Mouse (Mus musculus) right cerebral cortex, postnatal 4 days (tissue): ENCODE results near the gene Iqcd.

Experiments used
- DNase-seq: peaks from one replicate; pipeline ENCODE4 v3.0.0-alpha.2; 2022

Iqcd gene

GRCm38 (mm10) chr5:120634860-120635259 lies 46.0 kb downstream of the Iqcd start:
- no peak for DNase-seq

GRCm38 (mm10) chr5:120635633-120636032 lies 46.8 kb downstream of the Iqcd start:
- no peak for DNase-seq

GRCm38 (mm10) chr5:120640094-120640493 lies 51.3 kb downstream of the Iqcd start:
- no peak for DNase-seq

GRCm38 (mm10) chr5:120643365-120644085 lies 54.7 kb downstream of the Iqcd start:
- DNase-seq = no peak

GRCm38 (mm10) chr5:120644227-120644626 lies 55.4 kb downstream of the Iqcd start:
- no peak for DNase-seq

- no peak for DNase-seq
These were observed 57.0 kb downstream of the Iqcd start for GRCm38 (mm10) chr5:120645851-120646250.

GRCm38 (mm10) chr5:120647361-120647760 lies 58.5 kb downstream of the Iqcd start:
- no peak for DNase-seq

- DNase-seq = no peak
These were observed 59.1 kb downstream of the Iqcd start for GRCm38 (mm10) chr5:120647814-120648491.

- DNase-seq = peak; percentile 78
These were observed 60.0 kb downstream of the Iqcd start, which contains the start of gene Rasal1 for GRCm38 (mm10) chr5:120648569-120649373. TSS of gene Rasal1 (plus strand) at chr5:120648812.

- peak; percentile 56 for DNase-seq
These were observed 60.6 kb downstream of the Iqcd start for GRCm38 (mm10) chr5:120649374-120649933.

- no peak for DNase-seq
These were observed 61.1 kb downstream of the Iqcd start for GRCm38 (mm10) chr5:120649938-120650337.

- no peak for DNase-seq
These were observed 62.4 kb downstream of the Iqcd start for GRCm38 (mm10) chr5:120651230-120651629.

- peak; percentile 52 for DNase-seq
These were observed 64.3 kb downstream of the Iqcd start for GRCm38 (mm10) chr5:120652915-120653701.

- DNase-seq = no peak
These were observed 65.1 kb downstream of the Iqcd start for GRCm38 (mm10) chr5:120653873-120654272.

- peak; percentile 46 for DNase-seq
These were observed 67.5 kb downstream of the Iqcd start for GRCm38 (mm10) chr5:120656281-120656751.
